In the genomic region with DNA sequence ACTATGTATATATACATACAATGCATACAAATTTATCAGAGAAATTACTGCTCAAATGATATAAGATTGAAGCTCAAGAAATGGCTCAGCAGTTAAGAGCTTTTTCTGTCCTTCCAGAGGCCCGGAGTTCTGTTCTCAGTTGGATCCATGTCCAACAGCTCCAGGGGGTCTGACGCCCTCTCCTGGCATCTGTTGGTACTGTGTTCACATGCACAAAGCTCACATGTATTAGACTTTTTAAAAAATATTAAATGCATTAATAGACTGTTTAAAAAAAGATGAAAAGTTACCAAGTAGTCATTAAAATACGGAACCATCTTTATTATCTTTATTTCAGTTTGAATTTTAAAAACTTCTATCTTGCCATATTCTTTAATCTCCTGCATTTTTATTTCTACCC, we compare ENCODE assay signal across 20 mouse cellular contexts. TPM values are rescaled to one million over a fixed set of nuclear protein-coding genes. Genes with fewer than 3 reads are reported as not detected.
A peak's percentile ranks its signal among the peaks of the same experiment; 100 is the strongest.
DNase-seq lines count a peak whose midpoint lies in the region; ATAC-seq and TF ChIP-seq lines count a peak whose summit lies in the region.
"Had no signal": no experiment of that assay in that cellular context is flagged by ENCODE, and none has a peak within 500 bp of the region (broad histone marks: within the 10 kb centered on the region; RNA-seq: fewer than 3 reads in every experiment).

No protein-coding gene starts in this region.

- H3K4me3 ChIP-seq in gastrocnemius, adult 2 months = no peak overlapping the region
- no peak overlapping the region for H3K4me3 ChIP-seq in liver, postnatal 0 days (ENCODE audit: low read depth, low read length)
- H3K4me3 ChIP-seq in liver, embryonic 12.5 days = no peak overlapping the region
- H3K4me3 ChIP-seq in E14TG2a.4 (replicated peaks; ENCODE audit: low read length) = no peak overlapping the region
- H3K4me3 ChIP-seq in bone marrow macrophage, adult 2 months (ENCODE audit: insufficient read depth, low read length) = no peak overlapping the region
- H3K4me3 ChIP-seq: forebrain, embryonic 10.5 days; heart, embryonic 12.5 days; hindbrain, embryonic 15.5 days; neural tube, embryonic 12.5 days had no signal

- peak; percentile 32; the same call in 1 of the 2 replicates for TF ChIP-seq CTCF in gastrocnemius, adult 2 months (IDR thresholded peaks at IDR 0.05)
- TF ChIP-seq CTCF in liver, postnatal 0 days (IDR thresholded peaks at IDR 0.05; ENCODE audit: low read depth) = peak; percentile 37; the same call in 1 of the 2 replicates
- peak; percentile 61 for TF ChIP-seq CTCF in E14TG2a.4 (conservative IDR thresholded peaks at IDR 0.05; ENCODE audit: low read length)
- peak; percentile 34; the same call in 1 of the 2 replicates for TF ChIP-seq CTCF in bone marrow macrophage, adult 2 months (IDR thresholded peaks at IDR 0.05; ENCODE audit: low read depth, low read length)

- H3K9me3 ChIP-seq in liver, postnatal 0 days (ENCODE audit: low read length) = no peaks in the 10 kb centered on the region
- H3K9me3 ChIP-seq in liver, embryonic 12.5 days (replicated peaks) = no peaks in the 10 kb centered on the region
- H3K9me3 ChIP-seq in E14TG2a.4 (ENCODE audit: low read length) = no peaks in the 10 kb centered on the region
- H3K9me3 ChIP-seq: forebrain, embryonic 10.5 days; G1E; heart, embryonic 12.5 days; hindbrain, embryonic 15.5 days; neural tube, embryonic 12.5 days had no signal

- peaks cover 24% of the 10 kb centered on the region for H3K4me1 ChIP-seq in liver, postnatal 0 days (ENCODE audit: insufficient read depth)
- H3K4me1 ChIP-seq in liver, embryonic 12.5 days = peaks cover 61% of the 10 kb centered on the region
- H3K4me1 ChIP-seq in E14TG2a.4 (replicated peaks; ENCODE audit: low read depth, low read length) = no peaks in the 10 kb centered on the region; the same call in 1 of the 2 replicates
- H3K4me1 ChIP-seq in bone marrow macrophage, adult 2 months (ENCODE audit: control insufficient read depth, insufficient read depth, low read length) = peaks cover 32% of the 10 kb centered on the region

- no peak for TF ChIP-seq EP300 in liver, postnatal 0 days (IDR thresholded peaks at IDR 0.05; ENCODE audit: low read depth)

- no peak for ATAC-seq in liver, postnatal 0 days
- no peak for ATAC-seq in liver, embryonic 12.5 days

- intact Hi-C loops in gastrocnemius, adult 2 months (cut with DNase I) = no loop called here
- intact Hi-C loops in gastrocnemius, postnatal 14 days (cut with DNase I; ENCODE audit: low total_unique reads) = no loop called here

- H3K9ac ChIP-seq in liver, postnatal 0 days (replicated peaks) = no peak overlapping the region
- no peak overlapping the region for H3K9ac ChIP-seq in liver, embryonic 12.5 days
- H3K9ac ChIP-seq: heart, embryonic 12.5 days; hindbrain, embryonic 15.5 days; neural tube, embryonic 12.5 days had no signal

- TF ChIP-seq POLR2A in bone marrow macrophage, adult 2 months (IDR thresholded peaks at IDR 0.05; ENCODE audit: borderline replicate concordance, low read depth, low read length) = no peak

- no peak for DNase-seq in gastrocnemius, adult 2 months
- DNase-seq in gastrocnemius, postnatal 14 days = no peak
- no peak for DNase-seq in liver, postnatal 0 days
- DNase-seq in embryo, embryonic 10 days (ENCODE audit: low spot score) = no peak
- no peak for DNase-seq in thymus, postnatal 0 days (ENCODE audit: low spot score)
- DNase-seq: adrenal gland, postnatal 10 days; gastrocnemius, postnatal 36 days; heart, postnatal 36 days; kidney, adult 2 months; kidney, postnatal 36 days; liver; lung, postnatal 14 days had no signal

- H3K36me3 ChIP-seq in liver, postnatal 0 days (replicated peaks; ENCODE audit: insufficient read depth, low read length) = 0 out of 2 replicates have a peak, but pooled peaks cover 6% of the 10 kb centered on the region
- H3K36me3 ChIP-seq in liver, embryonic 12.5 days = peaks cover 14% of the 10 kb centered on the region
- H3K36me3 ChIP-seq in E14TG2a.4 (ENCODE audit: insufficient read depth, low read length) = no peaks in the 10 kb centered on the region
- H3K36me3 ChIP-seq: forebrain, embryonic 10.5 days; heart, embryonic 12.5 days; hindbrain, embryonic 15.5 days; neural tube, embryonic 12.5 days had no signal

- H3K27ac ChIP-seq in gastrocnemius, adult 2 months = no peak overlapping the region
- no peak overlapping the region for H3K27ac ChIP-seq in liver, postnatal 0 days (ENCODE audit: low read depth)
- H3K27ac ChIP-seq in liver, embryonic 12.5 days = no peak overlapping the region
- H3K27ac ChIP-seq in bone marrow macrophage, adult 2 months (ENCODE audit: insufficient read depth, low read depth, low read length) = no peak overlapping the region
- H3K27ac ChIP-seq: forebrain, embryonic 10.5 days; hindbrain, embryonic 15.5 days; neural tube, embryonic 12.5 days had no signal

- 86% methylated on average over 3 of the region's 3 CpGs for WGBS in liver, postnatal 0 days (ENCODE audit: insufficient replicate concordance)
- WGBS in liver, embryonic 12.5 days (ENCODE audit: insufficient replicate concordance) = 76% methylated on average over 3 of the region's 3 CpGs

- no peaks in the 10 kb centered on the region for H3K27me3 ChIP-seq in liver, postnatal 0 days (ENCODE audit: insufficient read depth, low read length)
- H3K27me3 ChIP-seq in liver, embryonic 12.5 days (replicated peaks) = no peaks in the 10 kb centered on the region
- no peaks in the 10 kb centered on the region for H3K27me3 ChIP-seq in E14TG2a.4 (ENCODE audit: insufficient read depth, low read length)
- H3K27me3 ChIP-seq: heart, embryonic 12.5 days; hindbrain, embryonic 15.5 days; neural tube, embryonic 12.5 days had no signal

- no peak overlapping the region for H3K4me2 ChIP-seq in liver, postnatal 0 days (ENCODE audit: low read depth, low read length)
- no peak overlapping the region for H3K4me2 ChIP-seq in liver, embryonic 12.5 days
- H3K4me2 ChIP-seq: heart, embryonic 12.5 days; hindbrain, embryonic 15.5 days; neural tube, embryonic 12.5 days had no signal

RNA-seq across cellular contexts. Expression of a gene that starts 58.1 kb away (rescaled TPM):
- 10 to 100 TPM; 48.5 to 48.9 TPM for total RNA-seq in gastrocnemius, adult 2 months (2021)
- total RNA-seq in gastrocnemius, postnatal 14 days (2021) = 10 to 100 TPM; 45.3 to 45.6 TPM
- polyA plus RNA-seq in liver, postnatal 0 days (2015; fragmentation: Nextera tagmentation; extraction: Ambion mirVana) = 8.7 and 9.6 TPM in 2 replicates
- polyA plus RNA-seq in liver, embryonic 12.5 days (2016; fragmentation: Nextera tagmentation; extraction: Ambion mirVana) = 32.1 and 33.2 TPM in 2 replicates
- 38.0 and 42.2 TPM in 2 replicates for polyA plus RNA-seq in bone marrow macrophage, adult 2 months (2012; ENCODE audit: insufficient read depth, insufficient read length, missing spikeins)
- polyA plus RNA-seq in thymus, postnatal 0 days (2015; fragmentation: Nextera tagmentation; extraction: Ambion mirVana) = 19.3 and 21.8 TPM in 2 replicates
